48 mouse cellular contexts compared by ENCODE assay signal in genomic region chr14:95872020-95872419, GRCm38 (mm10). TPM values are rescaled to one million over a fixed set of nuclear protein-coding genes. Genes with fewer than 3 reads are reported as not detected.
"Had no signal": no experiment of that assay in that cellular context is flagged by ENCODE, and none has a peak within 500 bp of the region (broad histone marks: within the 10 kb centered on the region; RNA-seq: fewer than 3 reads in every experiment).

No protein-coding gene starts in this region.

- ATAC-seq: hindbrain, embryonic 16.5 days; hindbrain, postnatal 0 days; inflammation-experienced regulatory T-cells, adult 6 months; intestine, embryonic 15.5 days; intestine, embryonic 16.5 days; intestine, postnatal 0 days had no signal

- H3K27me3 ChIP-seq: heart, embryonic 12.5 days; heart, embryonic 13.5 days; heart, embryonic 15.5 days; hindbrain, embryonic 12.5 days; hindbrain, embryonic 13.5 days; hindbrain, embryonic 15.5 days; intestine, embryonic 15.5 days; kidney, embryonic 15.5 days had no signal

- H3K27ac ChIP-seq: heart, embryonic 10.5 days; heart, embryonic 13.5 days; heart, embryonic 15.5 days; hindbrain, embryonic 10.5 days; hindbrain, embryonic 12.5 days; hindbrain, embryonic 13.5 days; hindbrain, embryonic 14.5 days; hindbrain, embryonic 15.5 days; hindbrain, postnatal 0 days; intestine, embryonic 15.5 days; kidney, embryonic 15.5 days; kidney, postnatal 0 days; layer of hippocampus, adult 2 months; left cerebral cortex, adult 2 months had no signal

- H3K4me3 ChIP-seq: heart, embryonic 10.5 days; heart, embryonic 12.5 days; heart, embryonic 13.5 days; heart, embryonic 15.5 days; hindbrain, embryonic 10.5 days; hindbrain, embryonic 12.5 days; hindbrain, embryonic 13.5 days; hindbrain, embryonic 15.5 days; intestine, embryonic 15.5 days; kidney, embryonic 15.5 days; layer of hippocampus, adult 2 months; left cerebral cortex, adult 2 months had no signal

- DNase-seq: heart, postnatal 10 days; heart, postnatal 14 days; heart, postnatal 36 days; heart, postnatal 4 days; kidney, adult 11 months; kidney, adult 18-20 months; kidney, adult 2 months; kidney, adult 8-10 months; kidney, postnatal 10 days; kidney, postnatal 14 days; kidney, postnatal 25 days; kidney, postnatal 36 days; kidney, postnatal 4 days; layer of hippocampus, adult 9-11 months had no signal

- H3K9ac ChIP-seq: heart, embryonic 12.5 days; heart, embryonic 13.5 days; heart, embryonic 15.5 days; hindbrain, embryonic 12.5 days; hindbrain, embryonic 13.5 days; hindbrain, embryonic 14.5 days; hindbrain, embryonic 15.5 days; intestine, embryonic 15.5 days; kidney, embryonic 15.5 days had no signal

- H3K36me3 ChIP-seq: heart, embryonic 10.5 days; heart, embryonic 12.5 days; heart, embryonic 13.5 days; heart, embryonic 15.5 days; hindbrain, embryonic 10.5 days; hindbrain, embryonic 12.5 days; hindbrain, embryonic 13.5 days; hindbrain, embryonic 15.5 days; intestine, embryonic 15.5 days; kidney, embryonic 15.5 days had no signal

- H3K4me2 ChIP-seq: heart, embryonic 11.5 days; heart, embryonic 12.5 days; heart, embryonic 13.5 days; heart, embryonic 15.5 days; hindbrain, embryonic 12.5 days; hindbrain, embryonic 13.5 days; hindbrain, embryonic 14.5 days; hindbrain, embryonic 15.5 days; intestine, embryonic 15.5 days; kidney, embryonic 15.5 days had no signal

- H3K9me3 ChIP-seq: heart, embryonic 10.5 days; heart, embryonic 12.5 days; heart, embryonic 13.5 days; heart, embryonic 15.5 days; hindbrain, embryonic 10.5 days; hindbrain, embryonic 12.5 days; hindbrain, embryonic 13.5 days; hindbrain, embryonic 15.5 days; intestine, embryonic 15.5 days; kidney, embryonic 15.5 days had no signal

- H3K4me1 ChIP-seq: heart, embryonic 10.5 days; heart, embryonic 12.5 days; heart, embryonic 13.5 days; heart, embryonic 15.5 days; hindbrain, embryonic 10.5 days; hindbrain, embryonic 12.5 days; hindbrain, embryonic 13.5 days; intestine, embryonic 15.5 days; kidney, embryonic 15.5 days had no signal

RNA-seq across cellular contexts. Expression of gene 4921530L21Rik, which starts 9.0 kb away (rescaled TPM):
- total RNA-seq: heart, postnatal 10 days; heart, postnatal 14 days; heart, postnatal 25 days; heart, postnatal 36 days; heart, postnatal 4 days; hematopoietic stem cell, adult 5-6 weeks; hindbrain, postnatal 0 days; layer of hippocampus, adult 18-20 months; layer of hippocampus, adult 2 months; layer of hippocampus, adult 8-10 months; layer of hippocampus, postnatal 25 days; left cerebral cortex, adult 18-20 months had no signal
- polyA plus RNA-seq: heart, embryonic 10.5 days; heart, embryonic 11.5 days; heart, embryonic 12.5 days; heart, embryonic 13.5 days; heart, embryonic 14.5 days; heart, embryonic 15.5 days; heart, embryonic 16.5 days; heart, postnatal 0 days; hindbrain, embryonic 10.5 days; hindbrain, embryonic 11.5 days; hindbrain, embryonic 12.5 days; hindbrain, embryonic 13.5 days; hindbrain, embryonic 14.5 days; hindbrain, embryonic 15.5 days; hindbrain, embryonic 16.5 days; inflammation-experienced regulatory T-cells, adult 6 months; intestine, embryonic 14.5 days; intestine, embryonic 15.5 days; intestine, embryonic 16.5 days; intestine, postnatal 0 days; kidney, adult 2 months; kidney, embryonic 14.5 days; kidney, embryonic 15.5 days; kidney, embryonic 16.5 days; kidney, postnatal 0 days; large intestine, adult 2 months had no signal
